Mouse (Mus musculus) kidney, postnatal 14 days (tissue): Measurements from ENCODE around the gene Kcnq1.

ENCODE experiments used
- DNase-seq: peaks from one replicate; pipeline ENCODE4 v3.0.0; 2022; ENCODE audit warnings: mixed read lengths

The Kcnq1 gene

GRCm38 (mm10) chr7:143188589-143188988 is 82.4 kb downstream of the Kcnq1 start:
- no peak for DNase-seq

GRCm38 (mm10) chr7:143189965-143190722 is 84.0 kb downstream of the Kcnq1 start:
- no peak for DNase-seq

- DNase-seq: no peak
Observed at GRCm38 (mm10) chr7:143190911-143191310, 84.7 kb downstream of the Kcnq1 start.

- DNase-seq: no peak
Observed at GRCm38 (mm10) chr7:143192392-143192791, 86.2 kb downstream of the Kcnq1 start.

- no peak for DNase-seq
Observed at GRCm38 (mm10) chr7:143194064-143194463, 87.9 kb downstream of the Kcnq1 start.

GRCm38 (mm10) chr7:143197951-143198440 is 91.8 kb downstream of the Kcnq1 start:
- DNase-seq: no peak

- DNase-seq: no peak
Observed at GRCm38 (mm10) chr7:143198443-143198842, 92.3 kb downstream of the Kcnq1 start.

GRCm38 (mm10) chr7:143201255-143201654 is 95.1 kb downstream of the Kcnq1 start:
- no peak for DNase-seq

- DNase-seq: no peak
Observed at GRCm38 (mm10) chr7:143203897-143204296, 97.7 kb downstream of the Kcnq1 start.

- peak; percentile 25 for DNase-seq
Observed at GRCm38 (mm10) chr7:143207044-143207443, 100.9 kb downstream of the Kcnq1 start.

GRCm38 (mm10) chr7:143210796-143211195 is 104.6 kb downstream of the Kcnq1 start:
- DNase-seq: no peak

GRCm38 (mm10) chr7:143251206-143251605 is 145.0 kb downstream of the Kcnq1 start:
- no peak for DNase-seq

GRCm38 (mm10) chr7:143253126-143253871 is 147.1 kb downstream of the Kcnq1 start:
- no peak for DNase-seq

- DNase-seq: no peak
Observed at GRCm38 (mm10) chr7:143254901-143255300, 148.7 kb downstream of the Kcnq1 start.

- no peak for DNase-seq
Observed at GRCm38 (mm10) chr7:143261246-143261645, 155.1 kb downstream of the Kcnq1 start.

GRCm38 (mm10) chr7:143263557-143263956 is 157.4 kb downstream of the Kcnq1 start:
- no peak for DNase-seq

GRCm38 (mm10) chr7:143263966-143264365 is 157.8 kb downstream of the Kcnq1 start:
- DNase-seq: no peak

- no peak for DNase-seq
Observed at GRCm38 (mm10) chr7:143265386-143265785, 159.2 kb downstream of the Kcnq1 start.

- no peak for DNase-seq
Observed at GRCm38 (mm10) chr7:143265829-143266438, 159.8 kb downstream of the Kcnq1 start.

GRCm38 (mm10) chr7:143273747-143274146 is 167.6 kb downstream of the Kcnq1 start:
- DNase-seq: no peak

- no peak for DNase-seq
Observed at GRCm38 (mm10) chr7:143275030-143275429, 168.9 kb downstream of the Kcnq1 start.

- no peak for DNase-seq
Observed at GRCm38 (mm10) chr7:143283625-143284024, 177.5 kb downstream of the Kcnq1 start.

GRCm38 (mm10) chr7:143284866-143285265 is 178.7 kb downstream of the Kcnq1 start:
- DNase-seq: no peak

GRCm38 (mm10) chr7:143285440-143285839 is 179.3 kb downstream of the Kcnq1 start:
- no peak for DNase-seq
